Mouse (Mus musculus) gastrocnemius, postnatal 14 days (tissue): Measurements from ENCODE around the gene Myo1b. TPM values are rescaled to one million over a fixed set of nuclear protein-coding genes. Genes with fewer than 3 reads are reported as not detected.

Experiments
- DNase-seq: peaks from one replicate; pipeline ENCODE4 v3.0.0; 2021; ENCODE audit warnings: mixed read lengths
- intact Hi-C: fragments of 180-260 bp; cut with DNase I; formaldehyde crosslinking; loops from one replicate; pipeline ENCODE4 v1.15.1; 2025; ENCODE audit warnings: low total_unique reads
- total RNA-seq, 2 experiments: library from RNA; stranded (reverse); gene quantifications; 2 replicates each; pipeline ENCODE4 v1.2.3; 2021

Myo1b gene
- total RNA-seq, 2 experiments from 2014 or later = 26.0 to 28.2 TPM

DNA sequence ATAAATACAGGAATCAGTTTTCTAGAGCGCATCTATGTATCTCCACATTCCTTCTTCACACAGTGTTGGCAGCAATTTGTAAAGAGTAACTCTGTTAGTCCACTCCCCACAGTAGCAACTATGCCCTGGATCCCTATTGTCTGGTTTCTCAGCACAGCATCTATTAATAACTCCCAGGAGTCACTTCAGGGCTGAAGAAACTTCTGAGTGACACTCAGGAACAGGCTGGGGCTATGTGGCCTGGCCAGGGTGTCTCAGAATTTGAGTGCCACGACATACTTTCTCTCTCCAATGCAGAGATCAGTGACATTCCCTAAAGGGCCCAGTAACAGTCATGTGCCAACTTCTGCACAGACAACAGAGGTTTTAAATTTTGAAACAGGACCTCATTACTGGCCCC, 167.6 kb downstream of the Myo1b start:
- intact Hi-C loops = no loop called here
- DNase-seq = no peak

GRCm38 (mm10) chr1:51747494-51747893, 168.4 kb downstream of the Myo1b start:
- peak; percentile 60 for DNase-seq
- intact Hi-C loops = no loop called here

DNA sequence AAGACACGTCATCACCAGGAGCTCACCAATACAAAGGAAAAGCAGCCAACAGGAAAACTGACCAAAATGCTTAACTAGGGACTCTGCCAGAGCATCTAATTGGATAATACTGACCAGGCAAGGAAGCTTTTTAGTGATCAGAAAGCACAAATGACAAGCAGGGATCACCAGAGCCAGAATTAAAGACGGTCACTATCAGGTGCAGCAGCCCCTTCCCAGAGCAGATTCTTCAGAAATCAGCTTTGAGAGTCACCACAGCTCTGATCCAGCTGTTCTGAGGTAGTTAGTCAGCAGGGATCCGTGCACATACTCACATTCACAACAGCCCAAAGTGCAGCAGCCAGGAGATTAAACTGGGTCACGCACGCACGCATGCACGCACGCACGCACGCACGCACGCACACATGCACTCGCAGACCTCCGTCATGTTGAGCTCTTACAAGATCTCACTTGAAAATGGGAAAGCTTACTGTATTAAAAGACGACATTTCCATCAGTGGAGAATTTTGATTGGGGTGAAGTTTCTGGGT, 169.1 kb downstream of the Myo1b start:
- DNase-seq = no peak
- intact Hi-C loops = no loop called here

DNA sequence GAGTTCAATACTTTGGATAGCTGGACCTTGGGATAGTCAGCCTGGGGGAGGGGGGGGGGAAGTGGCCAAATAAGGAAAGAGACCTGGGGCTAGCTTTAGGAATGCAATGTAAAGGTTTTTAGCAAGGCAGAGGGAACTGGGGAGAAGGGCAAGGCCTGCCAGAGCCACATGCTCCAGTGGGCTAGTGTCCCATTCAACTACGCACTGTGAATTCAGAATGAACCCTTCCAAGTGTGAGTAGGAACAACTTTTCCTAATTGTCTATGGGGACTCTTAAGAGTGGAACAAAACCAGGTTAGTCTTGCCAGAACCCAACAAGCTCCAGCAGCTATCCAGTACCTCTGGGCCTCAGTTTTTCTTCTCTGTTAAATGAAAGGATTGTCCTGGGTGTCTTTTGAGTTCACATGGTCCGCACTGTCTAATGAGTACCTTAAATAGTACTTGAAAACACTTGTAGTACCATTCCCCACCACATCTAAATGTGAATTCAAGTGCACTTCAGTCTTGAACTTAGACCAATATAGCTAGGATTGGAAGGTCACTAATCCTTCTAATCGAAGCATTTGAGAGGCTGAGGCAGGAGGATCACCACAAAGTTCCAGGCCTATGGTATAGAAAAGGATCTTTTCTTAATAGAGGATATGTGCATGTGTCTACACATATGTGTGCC, 172.0 kb downstream of the Myo1b start:
- DNase-seq = no peak
- intact Hi-C loops = no loop called here

DNA sequence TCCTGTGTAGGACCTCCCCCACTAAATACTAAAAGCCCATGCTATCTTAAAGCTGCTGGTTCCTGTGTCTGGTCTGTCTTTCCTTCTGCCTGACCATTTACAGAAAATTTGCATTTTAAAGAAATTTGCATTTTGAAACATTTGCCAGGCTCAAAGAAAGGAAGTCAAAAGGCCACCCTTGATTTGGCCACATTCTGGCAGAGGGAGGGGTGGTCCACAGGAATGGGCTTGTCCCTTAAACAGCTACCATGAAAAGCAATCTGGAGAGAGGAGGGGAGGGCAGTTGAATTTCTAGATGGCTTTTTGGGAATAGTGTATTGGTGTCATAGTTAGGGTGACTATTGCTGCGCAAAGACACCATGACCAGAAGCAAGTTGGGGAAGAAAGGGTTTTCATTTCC, 173.3 kb downstream of the Myo1b start:
- no peak for DNase-seq
- intact Hi-C loops = no loop called here

DNA sequence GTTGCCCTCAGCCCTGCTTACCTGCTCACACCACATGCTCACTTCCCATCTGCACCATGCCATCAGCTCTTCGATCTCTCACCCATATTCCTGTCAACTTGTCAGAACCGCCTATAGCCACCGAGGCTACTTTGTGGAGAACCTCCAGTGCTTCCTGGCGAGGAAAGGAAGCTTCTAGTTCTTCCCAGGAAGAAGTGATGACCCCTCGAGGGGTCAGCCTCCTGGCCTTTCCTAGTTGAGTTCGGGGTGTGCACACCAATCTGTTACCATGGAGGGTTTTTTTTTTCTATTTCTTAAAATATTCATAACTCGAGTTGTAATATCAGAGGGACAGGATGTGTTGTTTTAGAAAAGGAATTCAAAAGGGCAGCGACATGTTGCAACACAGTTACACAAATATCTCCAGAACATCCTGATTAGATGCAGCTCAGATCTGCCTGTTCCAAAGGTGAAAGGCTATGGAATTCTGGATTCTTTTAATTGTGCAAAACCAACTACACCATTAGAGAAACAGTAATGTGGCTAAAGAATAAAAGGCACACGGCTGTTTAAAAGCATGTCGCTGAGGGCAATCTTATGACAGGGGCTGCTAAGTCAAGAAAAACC, 175.1 kb downstream of the Myo1b start:
- no peak for DNase-seq
- intact Hi-C loops = no loop called here

DNA sequence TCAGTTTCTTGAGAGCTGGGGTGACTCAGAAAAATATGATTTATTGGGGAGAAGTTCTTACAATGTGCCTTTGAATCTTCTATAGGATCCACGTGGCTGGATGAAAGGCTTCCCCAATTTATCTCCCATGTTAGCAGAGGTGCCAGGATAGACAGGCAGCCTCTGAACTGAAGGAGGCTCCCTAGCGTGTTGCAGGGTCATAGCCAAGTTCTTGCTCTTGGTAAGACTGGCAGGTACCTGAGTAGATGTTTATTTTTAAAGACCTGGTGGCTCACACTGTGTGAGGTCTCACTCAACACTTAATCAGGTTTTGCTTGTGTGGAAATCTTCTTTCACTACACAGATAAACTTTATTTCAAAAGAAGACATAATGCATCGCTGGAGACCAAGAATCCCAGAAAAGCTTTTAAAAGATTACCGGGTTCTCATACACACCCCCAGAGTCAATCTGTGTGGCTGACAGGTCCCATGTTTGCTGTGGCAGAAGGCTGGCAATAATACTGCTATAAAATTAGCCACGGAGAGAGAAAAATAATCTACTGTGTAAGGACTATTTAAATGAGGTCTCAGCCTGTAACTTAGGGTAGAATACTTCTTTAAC, 176.5 kb downstream of the Myo1b start:
- no peak for DNase-seq
- intact Hi-C loops = no loop called here

- DNase-seq = no peak
- intact Hi-C loops = no loop called here
Observed at GRCm38 (mm10) chr1:51736822-51737221, 179.0 kb downstream of the Myo1b start.

GRCm38 (mm10) chr1:51734721-51735120, 181.2 kb downstream of the Myo1b start:
- DNase-seq = no peak
- intact Hi-C loops = no loop called here

- intact Hi-C loops = no loop called here
Observed at GRCm38 (mm10) chr1:51729407-51729806, 186.5 kb downstream of the Myo1b start.

DNA sequence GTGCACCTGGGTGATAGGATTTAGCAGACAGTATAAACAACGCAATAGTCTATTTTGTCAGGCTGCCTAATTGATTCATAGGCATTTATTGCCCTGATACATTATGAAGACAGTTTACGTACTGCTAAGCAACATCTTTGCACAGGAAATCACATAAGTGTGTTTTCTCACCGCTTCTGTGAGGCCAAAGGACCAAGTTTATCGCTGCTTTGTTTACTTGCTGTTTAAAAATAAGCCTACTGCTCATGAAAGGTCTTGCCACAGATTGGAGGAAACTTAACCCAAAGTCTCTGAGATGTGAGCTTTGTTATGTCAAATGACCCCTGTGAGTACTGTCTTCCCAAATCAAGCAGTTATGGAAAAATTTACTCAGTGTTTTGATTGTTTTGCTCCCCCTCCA, 187.1 kb downstream of the Myo1b start:
- DNase-seq = no peak

More at GRCm38 (mm10) chr1:51729407-51729806, 186.5 kb downstream of the Myo1b start:
- no peak for DNase-seq

GRCm38 (mm10) chr1:51719897-51720673, 195.8 kb downstream of the Myo1b start:
- intact Hi-C loops = no loop called here

More for the DNA sequence above, 187.1 kb downstream of the Myo1b start:
- intact Hi-C loops = no loop called here

GRCm38 (mm10) chr1:51710831-51711230, 205.0 kb downstream of the Myo1b start:
- intact Hi-C loops = no loop called here
- DNase-seq = no peak

More at GRCm38 (mm10) chr1:51719897-51720673, 195.8 kb downstream of the Myo1b start:
- no peak for DNase-seq

DNA sequence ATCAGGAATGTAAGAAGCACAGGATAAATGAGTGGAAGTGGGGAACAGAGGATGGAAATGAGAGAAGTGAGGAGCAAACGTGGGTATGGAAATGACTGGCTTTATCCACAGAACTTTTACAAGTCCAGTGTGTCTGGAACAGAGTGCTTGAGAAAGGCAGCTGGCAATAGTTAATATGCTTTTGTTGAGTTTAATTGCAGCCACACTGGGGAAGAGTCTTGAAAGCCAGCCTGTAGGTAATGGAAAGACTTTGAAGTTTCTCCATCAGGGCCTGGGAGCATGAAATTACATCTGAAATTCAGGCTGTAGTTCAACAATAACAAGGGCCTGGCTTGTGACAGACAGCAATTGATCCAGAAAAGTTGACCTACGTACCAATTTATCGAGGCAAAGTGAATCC, 209.8 kb downstream of the Myo1b start:
- no peak for DNase-seq
- intact Hi-C loops = no loop called here

GRCm38 (mm10) chr1:51704610-51705009, 211.3 kb downstream of the Myo1b start:
- intact Hi-C loops = no loop called here
- DNase-seq = no peak

Other genes with a start within 250 kb of the Myo1b start
- gene Stat4, start 71.1 kb upstream of the Myo1b start, total RNA-seq = not detected
- 10 to 100 TPM; 11.5 to 11.9 TPM for gene Stat1, start 203.4 kb upstream of the Myo1b start, total RNA-seq